In genomic region chr9:13510621-13511369, GRCm38 (mm10) we compare ENCODE assay signal across 9 mouse cellular contexts.
DNase-seq lines count a peak whose midpoint lies in the region; ATAC-seq and TF ChIP-seq lines count a peak whose summit lies in the region.
"Had no signal": no experiment of that assay in that cellular context is flagged by ENCODE, and none has a peak within 500 bp of the region (broad histone marks: within the 10 kb centered on the region; RNA-seq: fewer than 3 reads in every experiment).

No protein-coding gene starts in this region.

- no peaks in the 10 kb centered on the region for H3K36me3 ChIP-seq in stomach, postnatal 0 days (ENCODE audit: control insufficient read depth, insufficient read depth, low read length)
- H3K36me3 ChIP-seq in forebrain, postnatal 0 days (ENCODE audit: insufficient read depth): no peaks in the 10 kb centered on the region

- no peak overlapping the region for H3K9ac ChIP-seq in stomach, postnatal 0 days (ENCODE audit: low read length)
- no peak overlapping the region for H3K9ac ChIP-seq in forebrain, postnatal 0 days
- H3K9ac ChIP-seq: liver, embryonic 14.5 days had no signal

- H3K4me1 ChIP-seq in stomach, postnatal 0 days (replicated peaks; ENCODE audit: control insufficient read depth, insufficient read depth): no peaks in the 10 kb centered on the region
- H3K4me1 ChIP-seq in forebrain, postnatal 0 days (ENCODE audit: insufficient read depth): no peaks in the 10 kb centered on the region

- no peak overlapping the region for H3K4me2 ChIP-seq in stomach, postnatal 0 days (replicated peaks; ENCODE audit: low read depth)
- H3K4me2 ChIP-seq in forebrain, postnatal 0 days (ENCODE audit: low read depth): no peak overlapping the region

- peak; percentile 26 for DNase-seq in adrenal gland, postnatal 14 days
- no peak for DNase-seq in adrenal gland, adult 18-20 months (ENCODE audit: low spot score in 2 of 2)
- DNase-seq in spleen, adult 18-20 months: peak; percentile 25 to 33
- DNase-seq in spleen, postnatal 4 days (ENCODE audit: low spot score in 2 of 2): no peak
- peak in 1 of 2 experiments; percentile 42 for DNase-seq in left cerebral cortex, adult 2 months (ENCODE audit: extremely low spot score in 1 of 2, low spot score in 2 of 2)
- DNase-seq in stomach, postnatal 0 days (ENCODE audit: low spot score): no peak
- no peak for DNase-seq in forebrain, postnatal 0 days
- no peak for DNase-seq in T-cell, adult 2 months (ENCODE audit: low spot score)

- no peaks in the 10 kb centered on the region for H3K9me3 ChIP-seq in stomach, postnatal 0 days (ENCODE audit: control insufficient read depth, low read length)
- no peaks in the 10 kb centered on the region for H3K9me3 ChIP-seq in forebrain, postnatal 0 days (ENCODE audit: low read length)

- WGBS in stomach, postnatal 0 days: 53% methylated on average over 5 of the region's 5 CpGs
- WGBS in forebrain, postnatal 0 days: 76% methylated on average over 5 of the region's 5 CpGs

- H3K27ac ChIP-seq in left cerebral cortex, adult 2 months: no peak overlapping the region
- no peak overlapping the region for H3K27ac ChIP-seq in stomach, postnatal 0 days (replicated peaks)
- no peak overlapping the region for H3K27ac ChIP-seq in forebrain, postnatal 0 days (ENCODE audit: low read depth, low read length)
- H3K27ac ChIP-seq: liver, embryonic 14.5 days had no signal

- TF ChIP-seq CTCF in left cerebral cortex, adult 2 months (IDR thresholded peaks at IDR 0.05): peak; percentile 33
- TF ChIP-seq CTCF in stomach, postnatal 0 days (IDR thresholded peaks at IDR 0.05; ENCODE audit: low read depth): peak; percentile 52
- TF ChIP-seq CTCF in forebrain, postnatal 0 days (IDR thresholded peaks at IDR 0.05; ENCODE audit: low read depth): no peak

- intact Hi-C loops in left cerebral cortex, adult 2 months (cut with DNase I): no loop called here

- no peak for TF ChIP-seq EP300 in stomach, postnatal 0 days (optimal IDR thresholded peaks at IDR 0.05)

- H3K4me3 ChIP-seq in left cerebral cortex, adult 2 months: no peak overlapping the region
- no peak overlapping the region for H3K4me3 ChIP-seq in stomach, postnatal 0 days (ENCODE audit: low read depth, low read length)
- no peak overlapping the region for H3K4me3 ChIP-seq in forebrain, postnatal 0 days (ENCODE audit: low read depth, low read length)

- ATAC-seq in stomach, postnatal 0 days (ENCODE audit: low FRiP score, low TSS enrichment): no peak
- no peak for ATAC-seq in forebrain, postnatal 0 days

- H3K27me3 ChIP-seq in stomach, postnatal 0 days (ENCODE audit: control insufficient read depth, insufficient read depth, low read length): no peaks in the 10 kb centered on the region
- H3K27me3 ChIP-seq in forebrain, postnatal 0 days (ENCODE audit: insufficient read depth, low read length): no peaks in the 10 kb centered on the region

Comparison
In these comparisons a context has a peak if more than half of its experiments do, and no peak if none do; other contexts are left out.
1. DNase-seq: peak in adrenal gland, postnatal 14 days (single experiment) and spleen, adult 18-20 months (2 of 2); none in adrenal gland, adult 18-20 months (0 of 2), spleen, postnatal 4 days (0 of 2), stomach, postnatal 0 days (single experiment), forebrain, postnatal 0 days (single experiment) and T-cell, adult 2 months (single experiment).